Mouse (Mus musculus) urinary bladder, postnatal 10 days (tissue): Measurements from ENCODE around the gene Mpdz.

ENCODE experiments used
- DNase-seq: peaks from one replicate; pipeline ENCODE4 v3.0.0; 2022; ENCODE audit warnings: low spot score

Gene Mpdz

GRCm38 (mm10) chr4:81392869-81393268, 49.7 kb downstream of the Mpdz start:
- no peak for DNase-seq

GRCm38 (mm10) chr4:81389263-81389662, 53.4 kb downstream of the Mpdz start:
- no peak for DNase-seq

- DNase-seq, result no peak
These were observed 55.0 kb downstream of the Mpdz start for GRCm38 (mm10) chr4:81387644-81388043.

GRCm38 (mm10) chr4:81372355-81372754, 70.3 kb downstream of the Mpdz start:
- no peak for DNase-seq

- no peak for DNase-seq
These were observed 91.2 kb downstream of the Mpdz start for GRCm38 (mm10) chr4:81351368-81351767.

GRCm38 (mm10) chr4:81348646-81349045, 94.0 kb downstream of the Mpdz start:
- no peak for DNase-seq

- DNase-seq, result no peak
These were observed 97.5 kb downstream of the Mpdz start for GRCm38 (mm10) chr4:81345141-81345540.

- DNase-seq, result no peak
These were observed 109.0 kb downstream of the Mpdz start for GRCm38 (mm10) chr4:81333628-81333991.

- no peak for DNase-seq
These were observed 109.6 kb downstream of the Mpdz start for GRCm38 (mm10) chr4:81332901-81333627.

- no peak for DNase-seq
These were observed 110.2 kb downstream of the Mpdz start for GRCm38 (mm10) chr4:81332439-81332841.

GRCm38 (mm10) chr4:81327694-81328093, 114.9 kb downstream of the Mpdz start:
- DNase-seq, result no peak

GRCm38 (mm10) chr4:81323853-81324252, 118.8 kb downstream of the Mpdz start:
- DNase-seq, result no peak

- DNase-seq, result no peak
These were observed 120.4 kb downstream of the Mpdz start for GRCm38 (mm10) chr4:81322232-81322631.

GRCm38 (mm10) chr4:81314618-81315017, 128.0 kb downstream of the Mpdz start:
- no peak for DNase-seq

GRCm38 (mm10) chr4:81313246-81313645, 129.4 kb downstream of the Mpdz start:
- no peak for DNase-seq

GRCm38 (mm10) chr4:81310168-81310474, 132.5 kb downstream of the Mpdz start:
- DNase-seq, result no peak

GRCm38 (mm10) chr4:81309473-81310167, 133.0 kb downstream of the Mpdz start:
- no peak for DNase-seq

- no peak for DNase-seq
These were observed 134.9 kb downstream of the Mpdz start for GRCm38 (mm10) chr4:81307596-81308265.

GRCm38 (mm10) chr4:81302056-81302455, 140.6 kb downstream of the Mpdz start:
- DNase-seq, result no peak

- no peak for DNase-seq
These were observed 144.2 kb downstream of the Mpdz start for GRCm38 (mm10) chr4:81298384-81298783.

GRCm38 (mm10) chr4:81293309-81293708, 149.3 kb downstream of the Mpdz start:
- DNase-seq, result no peak

GRCm38 (mm10) chr4:81285564-81285963, 157.1 kb downstream of the Mpdz start:
- no peak for DNase-seq

GRCm38 (mm10) chr4:81283611-81284010, 159.0 kb downstream of the Mpdz start:
- no peak for DNase-seq
